Mouse (Mus musculus) stomach, embryonic 16.5 days (tissue): Measurements from ENCODE around the gene Mtx3. TPM values are rescaled to one million over a fixed set of nuclear protein-coding genes. Genes with fewer than 3 reads are reported as not detected.

ENCODE experiments used
- ATAC-seq: fragments of 200-750 bp; cut with Nextera tagmentation; 2 replicates; pipeline ENCODE4 v1.8.0; 2017; ENCODE audit warnings: moderate number of reproducible peaks, moderate TSS enrichment; ENCODE audit not compliant: insufficient read depth, low FRiP score
- H3K27ac ChIP-seq: fragments of 300-500 bp; sonication (generic); 2 replicates; pipeline ENCODE4 v1.5.1; 2014; ENCODE audit warnings: low read length
- H3K27me3 ChIP-seq: fragments of 300-500 bp; sonication (generic); 2 replicates; pipeline ENCODE4 v1.6.1; 2014; ENCODE audit warnings: low read length, control low read depth, mixed read lengths; ENCODE audit not compliant: control insufficient read depth, insufficient read depth
- H3K36me3 ChIP-seq: fragments of 300-500 bp; sonication (generic); 2 replicates; pipeline ENCODE4 v1.6.1; 2014; ENCODE audit warnings: low read length; ENCODE audit not compliant: control insufficient read depth, insufficient read depth
- H3K4me1 ChIP-seq: fragments of 300-500 bp; sonication (generic); 2 replicates; pipeline ENCODE4 v1.6.1; 2014; ENCODE audit warnings: low read length, control low read depth, mixed read lengths; ENCODE audit not compliant: control insufficient read depth, insufficient read depth
- H3K4me2 ChIP-seq: fragments of 300-500 bp; sonication (generic); 2 replicates; pipeline ENCODE4 v1.6.1; 2014; ENCODE audit warnings: low read depth, low read length, mixed read lengths
- H3K4me3 ChIP-seq: fragments of 300-500 bp; sonication (generic); replicated peaks from 2 replicates; pipeline ENCODE4 v1.5.1; 2014; ENCODE audit warnings: mild to moderate bottlenecking, low read length
- H3K9ac ChIP-seq: fragments of 300-500 bp; sonication (generic); 2 replicates; pipeline ENCODE4 v1.6.1; 2014; ENCODE audit warnings: low read length
- H3K9me3 ChIP-seq: fragments of 300-500 bp; sonication (generic); replicated peaks from 2 replicates; pipeline ENCODE4 v1.6.1; 2016; ENCODE audit warnings: low read length, control low read depth; ENCODE audit not compliant: control insufficient read depth
- WGBS: fragments of 180-500 bp; shearing (Covaris S2); extraction: QIAGEN DNeasy Blood & Tissue Kit; methylation state at CpG from one replicate; pipeline ENCODE4 v1.1.7; 2014; 5-methylcytosine and 5-hydroxymethylcytosine counted together
- polyA plus RNA-seq: library from polyadenylated mRNA; unstranded; fragments of >200 nt; fragmentation: Nextera tagmentation; extraction: Ambion mirVana; gene quantifications from 2 replicates; pipeline ENCODE4 v1.2.1, GENCODE M21; 2015

Gene Mtx3
- polyA plus RNA-seq, 1 experiment from 2014 or later = 2.8 TPM

DNA sequence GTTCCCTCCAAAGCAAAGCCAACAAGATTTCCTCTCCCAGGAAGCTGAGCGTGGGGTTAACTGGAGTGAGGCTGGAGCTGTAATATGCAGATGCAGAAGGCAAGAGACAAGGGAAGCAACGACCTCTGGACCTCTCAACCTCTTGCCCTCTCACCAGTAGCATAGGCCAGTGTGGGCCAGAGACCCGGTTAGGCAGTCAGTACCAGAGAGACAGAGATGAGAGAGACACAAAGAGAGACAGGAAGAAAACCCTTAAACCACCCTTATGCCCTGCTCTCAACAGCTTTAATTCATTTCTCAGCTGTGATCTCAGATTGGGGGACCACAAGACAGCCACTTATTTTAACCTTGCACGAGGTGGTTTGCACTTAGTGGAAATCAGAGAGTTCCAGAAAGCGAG is 62.8 kb downstream of the Mtx3 start:
- Histone ChIP-seq H3K36me3 (no peaks in the 10 kb centered on the region), H3K4me3 (no peak overlapping the region), H3K9me3 (no peaks in the 10 kb centered on the region), H3K27ac (no peak overlapping the region), H3K9ac (no peak overlapping the region), H3K4me1 (no peaks in the 10 kb centered on the region), H3K4me2 (no peak overlapping the region), H3K27me3 (no peaks in the 10 kb centered on the region)
- no peak for ATAC-seq
- 52% methylated on average over 5 of the region's 5 CpGs for WGBS

Other genes with a start within 250 kb of the Mtx3 start
- 29.9 and 30.8 TPM in 2 replicates for gene Serinc5, start 233.7 kb upstream of the Mtx3 start, polyA plus RNA-seq
- gene Thbs4, start 49.9 kb upstream of the Mtx3 start, polyA plus RNA-seq = 4.6 and 6.1 TPM in 2 replicates